Mouse (Mus musculus): ENCODE data around the gene Mlxip.

Gene Mlxip

DNA sequence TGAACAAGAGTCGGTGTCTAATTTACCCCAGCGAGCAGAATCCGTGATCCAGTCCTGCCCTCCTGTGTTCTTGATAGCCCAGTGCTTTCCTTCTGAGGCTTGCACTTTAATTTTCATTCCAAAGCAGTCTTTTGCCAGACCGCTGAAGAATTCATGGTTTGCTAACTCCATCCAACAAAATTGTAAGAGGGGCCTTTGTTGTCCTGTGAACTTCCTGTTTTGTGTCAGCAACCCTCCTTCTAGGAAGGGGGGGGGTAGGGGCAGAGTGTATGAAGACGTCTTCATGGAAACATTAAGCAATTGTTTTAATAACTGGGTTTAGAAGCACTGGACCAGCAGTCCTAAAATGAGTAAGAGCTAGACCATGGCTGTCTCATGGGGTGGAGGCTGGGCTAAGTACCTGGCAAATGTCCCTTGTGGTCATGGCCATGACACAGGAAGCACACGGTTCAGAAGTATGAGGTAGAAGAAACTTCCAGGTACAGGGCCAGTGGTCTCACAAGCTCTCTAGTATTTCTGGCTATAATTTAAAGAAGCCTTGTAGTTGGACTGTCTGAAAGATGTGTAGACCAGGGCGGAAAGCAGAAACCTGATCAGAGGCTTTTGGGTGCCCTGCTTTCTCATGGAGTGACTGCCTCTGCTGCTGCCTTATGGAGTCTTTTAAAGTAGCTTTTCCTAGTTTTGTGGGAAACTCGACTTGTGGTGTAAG lies 41.6 kb downstream of the Mlxip start:
- DNase-seq = peak; percentile 7 to 23

DNA sequence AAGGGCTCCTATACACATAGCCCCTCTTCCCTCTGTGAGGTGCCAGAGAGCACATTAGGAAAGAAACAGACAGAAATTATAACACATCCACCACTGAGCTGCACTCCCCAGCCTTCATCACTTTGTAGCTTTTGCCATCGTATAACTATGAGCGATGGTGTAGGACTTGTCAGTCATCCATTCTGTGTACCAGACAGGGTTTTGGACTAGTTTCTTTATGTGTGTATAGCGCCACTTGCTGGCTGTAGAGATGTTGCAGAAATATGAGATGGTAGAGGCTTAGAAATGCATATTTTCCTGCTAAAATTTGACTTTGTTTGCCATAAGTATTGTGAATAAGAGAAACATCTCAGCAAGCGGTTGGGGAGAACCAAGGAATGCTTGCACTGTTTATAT lies 42.2 kb downstream of the Mlxip start:
- peak; percentile 76 to 77 for DNase-seq

DNA sequence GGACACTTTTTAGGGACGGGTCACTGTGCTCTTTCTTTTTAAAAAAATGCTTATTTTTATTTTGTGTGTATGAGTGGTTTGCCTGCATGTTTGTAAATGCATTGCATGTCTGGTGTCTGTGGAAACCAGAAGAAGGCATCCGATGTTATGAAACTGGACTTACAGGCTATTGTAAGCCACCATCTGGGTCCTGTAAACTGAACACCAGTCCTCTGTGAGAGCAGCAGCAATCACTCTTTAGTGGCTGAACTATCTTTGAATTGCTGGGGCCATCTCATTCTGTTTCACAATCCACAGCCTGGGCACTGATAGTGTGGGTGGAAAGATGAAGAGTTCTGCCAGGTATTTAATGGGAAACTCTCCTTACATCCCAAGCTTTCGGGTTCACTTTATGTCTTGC lies 43.8 kb downstream of the Mlxip start:
- DNase-seq = no peak

DNA sequence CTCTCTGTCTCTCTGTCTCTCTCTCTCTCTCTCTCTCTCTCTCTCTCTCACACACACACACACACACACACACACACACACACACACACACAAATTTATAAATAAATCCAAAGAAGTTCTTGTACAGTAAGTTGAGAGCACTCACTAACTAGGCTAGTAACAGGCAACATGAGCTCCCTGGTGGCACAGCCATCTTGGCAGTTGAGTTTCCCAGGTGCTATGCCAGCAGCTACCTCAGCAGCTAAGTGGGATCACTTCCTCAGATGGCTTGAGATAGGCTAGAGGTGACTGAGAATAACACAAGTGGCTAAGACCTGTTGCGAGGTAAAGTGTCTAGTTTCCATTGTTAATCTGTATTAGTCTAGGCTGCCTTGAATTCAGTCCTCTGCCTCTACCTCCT lies 44.7 kb downstream of the Mlxip start:
- no peak for DNase-seq

- peak; percentile 70 to 72 for DNase-seq
Observed at GRCm38 (mm10) chr5:123439941-123440340, 45.3 kb downstream of the Mlxip start.

- DNase-seq = peak; percentile 38 to 42
Observed at GRCm38 (mm10) chr5:123440664-123441063, 46.1 kb downstream of the Mlxip start.

DNA sequence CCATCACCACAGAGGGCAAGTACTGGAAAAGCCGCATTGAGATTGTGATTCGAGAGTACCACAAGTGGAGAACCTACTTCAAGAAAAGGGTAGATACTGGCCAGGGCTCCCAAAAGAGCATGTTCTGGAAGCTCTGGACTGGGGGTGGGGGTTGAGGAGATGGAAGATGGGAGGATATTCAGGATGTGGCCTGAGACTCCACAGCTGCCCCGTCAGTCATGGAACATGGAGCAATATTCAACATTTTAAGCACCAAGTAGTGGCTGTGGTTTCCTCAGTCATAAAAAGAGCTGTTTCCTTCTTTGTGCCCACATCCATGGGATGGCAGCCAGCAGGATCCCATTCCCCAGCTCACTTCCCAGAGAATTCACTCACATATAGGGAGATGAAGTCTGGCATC lies 47.7 kb downstream of the Mlxip start:
- DNase-seq = no peak

DNA sequence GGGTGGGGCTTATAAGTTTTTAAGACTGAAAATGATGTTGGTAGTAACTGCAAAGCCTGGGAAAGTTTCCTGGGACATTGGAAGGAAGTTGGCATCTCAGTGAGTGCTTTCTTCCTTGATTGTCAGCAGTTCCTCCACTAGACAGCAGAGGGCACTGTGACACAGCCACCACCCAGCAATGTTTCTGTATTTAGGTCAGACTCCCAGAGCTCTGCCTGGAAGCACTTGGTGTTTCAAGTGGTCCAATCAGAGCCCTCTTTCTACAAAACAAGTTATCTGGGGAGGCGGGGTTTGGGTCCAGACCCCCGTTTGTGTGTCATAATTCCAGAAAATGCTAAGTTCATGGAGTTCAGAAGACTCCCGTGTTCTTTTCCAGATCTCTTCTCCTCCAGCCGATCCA lies 49.5 kb downstream of the Mlxip start:
- peak; percentile 79 to 86 for DNase-seq

- DNase-seq = peak; percentile 24 to 37
Observed at GRCm38 (mm10) chr5:123444849-123445334, 50.3 kb downstream of the Mlxip start.

GRCm38 (mm10) chr5:123451886-123452285 lies 57.3 kb downstream of the Mlxip start:
- no peak for DNase-seq

- peak; percentile 51 to 53 for DNase-seq
Observed at GRCm38 (mm10) chr5:123461420-123461819, 66.8 kb downstream of the Mlxip start.

GRCm38 (mm10) chr5:123464638-123465037 lies 70.0 kb downstream of the Mlxip start:
- no peak for DNase-seq

GRCm38 (mm10) chr5:123470784-123471400 lies 76.3 kb downstream of the Mlxip start:
- no peak for DNase-seq

GRCm38 (mm10) chr5:123473817-123474216 lies 79.2 kb downstream of the Mlxip start:
- DNase-seq = no peak

DNA sequence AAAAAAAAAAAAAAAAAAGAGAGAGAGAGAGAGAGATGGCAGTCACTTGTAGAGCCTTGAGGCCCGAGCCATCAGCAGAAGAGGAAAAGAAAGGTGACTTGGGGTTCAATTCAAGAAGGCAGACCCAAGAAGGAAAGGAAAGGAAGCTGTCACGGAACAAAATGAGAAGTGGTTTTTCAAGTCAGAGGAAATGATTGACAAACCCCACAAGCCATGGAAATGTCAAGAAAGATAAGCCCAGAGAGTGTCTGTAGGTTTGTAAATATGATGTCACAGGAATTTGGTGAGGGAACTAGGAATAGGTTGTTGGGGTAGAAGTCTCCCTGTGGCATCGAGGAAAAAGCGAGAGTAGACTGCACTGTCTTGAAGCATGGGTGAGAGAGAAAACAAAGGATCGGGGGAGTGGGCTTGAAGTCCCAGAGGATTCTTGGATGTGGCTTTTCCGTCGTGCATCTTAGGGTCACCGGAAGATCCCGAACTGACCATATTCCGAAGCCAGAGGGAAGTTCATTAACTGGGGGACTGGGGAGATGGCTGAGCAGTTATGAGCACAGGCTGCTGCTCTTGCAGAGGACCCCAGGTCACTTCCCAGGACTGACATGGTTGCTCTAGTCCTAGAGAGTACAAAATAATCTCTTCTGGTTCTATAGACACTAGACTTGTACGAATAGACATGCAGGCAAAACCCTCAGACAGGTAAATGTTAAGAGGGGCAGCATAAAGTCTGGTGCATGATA lies 93.2 kb downstream of the Mlxip start:
- DNase-seq = no peak

GRCm38 (mm10) chr5:123489112-123489785 lies 94.7 kb downstream of the Mlxip start, which contains the start of the genes Lrrc43 and Il31:
Lrrc43 (plus strand) TSS chr5:123489305.
Il31 (minus strand) TSS chr5:123489489.
- peak; percentile 53 to 68 for DNase-seq

DNA sequence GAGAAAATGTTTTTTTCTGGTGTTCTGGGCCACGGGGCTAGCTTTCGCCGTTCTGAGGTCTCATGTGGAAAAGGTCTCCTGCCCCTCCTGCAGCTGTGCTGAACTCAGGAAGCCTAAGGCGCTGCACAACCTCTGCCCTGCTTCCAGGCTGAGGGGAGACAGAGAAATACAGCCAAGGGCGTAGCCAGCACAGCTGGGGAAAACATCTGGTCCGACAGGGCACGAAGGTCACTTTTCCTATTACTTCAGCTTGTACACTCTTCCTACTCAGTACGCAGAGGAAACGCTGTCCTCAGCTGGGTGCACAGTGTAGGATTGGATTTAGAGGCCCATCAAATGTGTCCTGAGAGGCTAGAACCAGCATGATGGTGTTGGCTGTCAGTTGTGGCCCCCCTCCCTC lies 95.3 kb downstream of the Mlxip start:
- DNase-seq = no peak

DNA sequence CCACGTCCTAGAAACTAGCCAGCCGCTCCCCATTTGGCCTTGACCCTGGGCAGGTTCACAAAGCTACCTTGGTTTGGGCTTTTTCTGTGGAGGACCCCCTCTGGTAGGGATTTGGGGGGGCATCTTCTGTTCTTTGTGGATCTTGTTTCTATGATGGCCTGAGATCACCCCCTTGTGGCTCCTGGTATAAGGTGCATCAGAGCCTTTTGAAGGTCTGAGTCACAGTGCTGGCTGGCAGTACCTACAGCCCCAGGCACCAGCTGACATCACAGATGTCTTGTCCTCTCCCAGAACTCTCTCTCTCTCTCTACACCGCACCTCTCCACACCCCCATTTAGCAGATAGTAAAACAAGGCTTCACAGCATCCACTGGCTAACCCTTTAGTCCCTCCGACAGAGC lies 105.1 kb downstream of the Mlxip start:
- peak; percentile 73 to 75 for DNase-seq

DNA sequence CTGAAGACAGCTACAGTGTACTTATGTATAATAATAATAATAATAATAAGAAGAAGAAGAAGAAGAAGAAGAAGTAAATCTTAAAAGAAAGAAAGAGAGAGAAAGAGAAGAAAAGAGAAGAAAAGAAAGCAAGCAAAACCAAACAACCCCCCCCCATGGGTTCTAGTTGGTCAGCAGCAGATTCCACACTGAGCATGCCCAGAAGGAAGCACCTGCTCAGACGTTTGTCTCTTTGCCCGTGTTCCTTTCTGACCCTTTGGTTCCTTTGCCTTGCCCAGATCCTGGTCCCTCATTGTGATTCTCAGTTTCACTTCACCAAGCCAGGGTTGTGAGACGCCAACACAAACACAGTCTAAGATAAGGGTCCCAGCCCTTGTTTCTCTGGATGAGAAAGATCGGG lies 107.4 kb downstream of the Mlxip start:
- no peak for DNase-seq
